Mouse (Mus musculus): ENCODE measurements around the gene Tmem115.

DNA sequence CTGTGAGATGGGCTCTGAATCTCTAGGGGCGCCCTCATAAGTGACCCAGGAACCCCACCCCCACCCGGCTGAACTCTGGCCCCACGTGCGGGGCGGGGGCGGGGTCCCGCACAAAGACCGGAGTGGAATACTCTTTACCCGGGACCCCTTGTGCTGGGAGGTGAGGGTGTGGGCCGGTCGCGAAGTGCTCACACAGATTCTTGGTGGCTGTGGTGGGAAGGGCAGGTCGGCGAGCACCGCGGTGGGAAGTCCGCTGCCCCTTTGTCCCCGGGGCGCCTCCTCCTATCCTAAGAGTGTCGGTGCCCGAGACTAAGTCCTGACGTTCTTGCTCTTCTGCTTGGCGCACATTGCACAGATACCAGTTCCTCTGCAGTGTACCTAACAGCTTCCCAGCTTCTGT, 35.5 kb downstream of the Tmem115 start:
- no peak for TF ChIP-seq CTCF (IDR thresholded peaks at IDR 0.05; ENCODE audit: low read depth, low read length)
- TF ChIP-seq POLR2A (IDR thresholded peaks at IDR 0.05; ENCODE audit: extremely low read depth, insufficient read depth, low read length) = no peak

Measured in liver, adult 2 months (tissue).